Mouse (Mus musculus) hindbrain, embryonic 14.5 days (tissue): ENCODE results near the gene Klk1. TPM values are rescaled to one million over a fixed set of nuclear protein-coding genes. Genes with fewer than 3 reads are reported as not detected.

Experiments used
- polyA plus RNA-seq: library from polyadenylated mRNA; unstranded; fragments of >200 nt; fragmentation: Nextera tagmentation; extraction: Ambion mirVana; gene quantifications from 2 replicates; pipeline ENCODE4 v1.2.1, GENCODE M21; 2014

The Klk1 gene
- polyA plus RNA-seq, 1 experiment from 2014 or later: not detected

Other genes starting within 250 kb of the Klk1 start
- gene Klk1b9, start 249.3 kb upstream of the Klk1 start, polyA plus RNA-seq: not detected in 2 replicates
- gene Klk1b11, start 229.5 kb upstream of the Klk1 start, polyA plus RNA-seq: not detected in 2 replicates
- not detected in 2 replicates for gene Klk1b26, start 213.2 kb upstream of the Klk1 start, polyA plus RNA-seq
- gene Klk1b27, start 173.1 kb upstream of the Klk1 start, polyA plus RNA-seq: not detected in 2 replicates
- gene Klk1b21, start 123.0 kb upstream of the Klk1 start, polyA plus RNA-seq: not detected in 2 replicates
- gene Klk1b22, start 112.7 kb upstream of the Klk1 start, polyA plus RNA-seq: not detected in 2 replicates
- gene Klk1b16, start 88.6 kb upstream of the Klk1 start, polyA plus RNA-seq: not detected in 2 replicates
- gene Klk1b24, start 37.1 kb upstream of the Klk1 start, polyA plus RNA-seq: not detected in 2 replicates
- gene Klk1b3, start 27.2 kb upstream of the Klk1 start, polyA plus RNA-seq: not detected in 2 replicates
- gene Klk1b4, start 17.9 kb upstream of the Klk1 start, polyA plus RNA-seq: not detected in 2 replicates
- gene Klk1b5, start 9.4 kb upstream of the Klk1 start, polyA plus RNA-seq: not detected in 2 replicates
- gene Gm36864, start 10.8 kb downstream of the Klk1 start, polyA plus RNA-seq: not detected in 2 replicates
- gene 1700028J19Rik, start 21.3 kb downstream of the Klk1 start, polyA plus RNA-seq: 1.6 and 1.8 TPM in 2 replicates
- 180 and 185 TPM in 2 replicates for gene 2410002F23Rik, start 21.4 kb downstream of the Klk1 start, polyA plus RNA-seq
- not detected in 2 replicates for gene Acp4, start 32.0 kb downstream of the Klk1 start, polyA plus RNA-seq
- gene Gm15517, start 36.1 kb downstream of the Klk1 start, polyA plus RNA-seq: not detected in 2 replicates
- 3.6 and 3.7 TPM in 2 replicates for gene Clec11a, start 81.5 kb downstream of the Klk1 start, polyA plus RNA-seq
- 40.3 and 46.8 TPM in 2 replicates for gene Shank1, start 84.9 kb downstream of the Klk1 start, polyA plus RNA-seq
- 61.8 and 70.8 TPM in 2 replicates for gene Syt3, start 158.7 kb downstream of the Klk1 start, polyA plus RNA-seq
- gene 1700008O03Rik, start 160.5 kb downstream of the Klk1 start, polyA plus RNA-seq: 2.1 and 2.8 TPM in 2 replicates
- gene Lrrc4b, start 203.7 kb downstream of the Klk1 start, polyA plus RNA-seq: 26.4 and 26.5 TPM in 2 replicates
- gene Aspdh, start 240.0 kb downstream of the Klk1 start, polyA plus RNA-seq: 3.4 and 5.1 TPM in 2 replicates
- 26.9 and 33.4 TPM in 2 replicates for gene Josd2, start 242.6 kb downstream of the Klk1 start, polyA plus RNA-seq